Mouse (Mus musculus): ENCODE results near the gene Schip1. TPM values are rescaled to one million over a fixed set of nuclear protein-coding genes. Genes with fewer than 3 reads are reported as not detected.
A peak's percentile ranks its signal among the peaks of the same experiment; 100 is the strongest.

Gene Schip1
- polyA plus RNA-seq, 1 experiment from 2014 or later: 65.8 TPM

- 39% methylated on average over 10 of the region's 10 CpGs for WGBS
- H3K4me2 ChIP-seq: peak overlapping the region; percentile 35
- H3K27me3 ChIP-seq: no peaks in the 10 kb centered on the region
- H3K4me3 ChIP-seq: no peak overlapping the region
- H3K9ac ChIP-seq: no peak overlapping the region
- no peaks in the 10 kb centered on the region for H3K9me3 ChIP-seq (replicated peaks)
- ATAC-seq (replicated peaks; ENCODE audit: insufficient number of reproducible peaks, insufficient read depth, low FRiP score, low read depth): no peak
- peak overlapping the region; percentile 13 for H3K27ac ChIP-seq
- no peaks in the 10 kb centered on the region for H3K36me3 ChIP-seq
- peaks cover 27% of the 10 kb centered on the region for H3K4me1 ChIP-seq (replicated peaks)
Observed at GRCm38 (mm10) chr3:68575636-68576340, 511.2 kb downstream of the Schip1 start.

- Histone ChIP-seq H3K4me1 (replicated peaks) (peaks cover 28% of the 10 kb centered on the region), H3K9me3 (replicated peaks) (no peaks in the 10 kb centered on the region), H3K36me3 (no peaks in the 10 kb centered on the region), H3K4me2 (peak overlapping the region; percentile 35), H3K4me3 (no peak overlapping the region), H3K27me3 (no peaks in the 10 kb centered on the region), H3K27ac (peak overlapping the region; percentile 13), H3K9ac (peak overlapping the region; percentile 20; the same call in 1 of the 2 replicates)
- WGBS: 13% methylated on average over 7 of the region's 7 CpGs
- ATAC-seq (replicated peaks; ENCODE audit: insufficient number of reproducible peaks, insufficient read depth, low FRiP score, low read depth): peak; percentile 59; the same call in 1 of the 2 replicates
Observed at GRCm38 (mm10) chr3:68576431-68576830, 511.8 kb downstream of the Schip1 start.

GRCm38 (mm10) chr3:68576948-68577347 is 512.3 kb downstream of the Schip1 start:
- Histone ChIP-seq H3K27me3 (no peaks in the 10 kb centered on the region), H3K36me3 (no peaks in the 10 kb centered on the region), H3K4me3 (no peak overlapping the region), H3K4me1 (replicated peaks) (peaks cover 30% of the 10 kb centered on the region), H3K27ac (no peak overlapping the region), H3K9me3 (replicated peaks) (no peaks in the 10 kb centered on the region), H3K4me2 (no peak overlapping the region), H3K9ac (no peak overlapping the region)
- no peak for ATAC-seq (replicated peaks; ENCODE audit: insufficient number of reproducible peaks, insufficient read depth, low FRiP score, low read depth)
- WGBS: 54% methylated on average over 5 of the region's 5 CpGs

- ATAC-seq (replicated peaks; ENCODE audit: insufficient number of reproducible peaks, insufficient read depth, low FRiP score, low read depth): no peak
- Histone ChIP-seq H3K4me2 (no peak overlapping the region), H3K4me1 (replicated peaks) (peaks cover 47% of the 10 kb centered on the region)
Observed at GRCm38 (mm10) chr3:68581591-68581990, 517.0 kb downstream of the Schip1 start.

GRCm38 (mm10) chr3:68582103-68582740 is 517.6 kb downstream of the Schip1 start:
- WGBS: 76% methylated on average over 12 of the region's 12 CpGs
- Histone ChIP-seq H3K4me3 (no peak overlapping the region), H3K9me3 (replicated peaks) (no peaks in the 10 kb centered on the region), H3K9ac (no peak overlapping the region), H3K4me2 (peak overlapping the region; percentile 59; the same call in 1 of the 2 replicates), H3K4me1 (replicated peaks) (peaks cover 47% of the 10 kb centered on the region), H3K36me3 (no peaks in the 10 kb centered on the region), H3K27ac (peak overlapping the region; percentile 92), H3K27me3 (no peaks in the 10 kb centered on the region)
- no peak for ATAC-seq (replicated peaks; ENCODE audit: insufficient number of reproducible peaks, insufficient read depth, low FRiP score, low read depth)

More at GRCm38 (mm10) chr3:68581591-68581990, 517.0 kb downstream of the Schip1 start:
- whole genome bisulfite sequencing: 69% methylated on average over 13 of the region's 13 CpGs
- Histone ChIP-seq H3K4me3 (no peak overlapping the region), H3K9ac (no peak overlapping the region), H3K27ac (no peak overlapping the region), H3K9me3 (replicated peaks) (no peaks in the 10 kb centered on the region), H3K27me3 (no peaks in the 10 kb centered on the region), H3K36me3 (no peaks in the 10 kb centered on the region)

- H3K4me1 ChIP-seq (replicated peaks): peaks cover 56% of the 10 kb centered on the region
Observed at GRCm38 (mm10) chr3:68583031-68583693, 518.6 kb downstream of the Schip1 start.

GRCm38 (mm10) chr3:68583771-68584511 is 519.3 kb downstream of the Schip1 start:
- Histone ChIP-seq H3K4me3 (peak overlapping the region; percentile 28), H3K27ac (peak overlapping the region; percentile 92), H3K9me3 (replicated peaks) (no peaks in the 10 kb centered on the region), H3K4me2 (peak overlapping the region; percentile 59), H3K9ac (peak overlapping the region; percentile 29; the same call in 1 of the 2 replicates), H3K36me3 (no peaks in the 10 kb centered on the region), H3K27me3 (no peaks in the 10 kb centered on the region), H3K4me1 (replicated peaks) (peaks cover 62% of the 10 kb centered on the region)
- WGBS: 32% methylated on average over 14 of the region's 14 CpGs
- peak; percentile 78; the same call in 1 of the 2 replicates for ATAC-seq (replicated peaks; ENCODE audit: insufficient number of reproducible peaks, insufficient read depth, low FRiP score, low read depth)

More at GRCm38 (mm10) chr3:68583031-68583693, 518.6 kb downstream of the Schip1 start:
- WGBS: 11% methylated on average over 14 of the region's 14 CpGs
- no peaks in the 10 kb centered on the region for H3K9me3 ChIP-seq (replicated peaks)
- no peak for ATAC-seq (replicated peaks; ENCODE audit: insufficient number of reproducible peaks, insufficient read depth, low FRiP score, low read depth)
- no peaks in the 10 kb centered on the region for H3K27me3 ChIP-seq
- peak overlapping the region; percentile 28 for H3K4me3 ChIP-seq
- peak overlapping the region; percentile 92 for H3K27ac ChIP-seq
- H3K9ac ChIP-seq: peak overlapping the region; percentile 43; the same call in 1 of the 2 replicates
- no peaks in the 10 kb centered on the region for H3K36me3 ChIP-seq
- peak overlapping the region; percentile 59 for H3K4me2 ChIP-seq

GRCm38 (mm10) chr3:68585213-68585612 is 520.6 kb downstream of the Schip1 start:
- Histone ChIP-seq H3K36me3 (no peaks in the 10 kb centered on the region), H3K9me3 (replicated peaks) (no peaks in the 10 kb centered on the region), H3K4me1 (replicated peaks) (peaks cover 70% of the 10 kb centered on the region), H3K27ac (peak overlapping the region; percentile 92), H3K9ac (no peak overlapping the region), H3K4me3 (no peak overlapping the region), H3K27me3 (no peaks in the 10 kb centered on the region), H3K4me2 (peak overlapping the region; percentile 39)
- 72% methylated on average over 4 of the region's 4 CpGs for WGBS
- ATAC-seq (replicated peaks; ENCODE audit: insufficient number of reproducible peaks, insufficient read depth, low FRiP score, low read depth): no peak

GRCm38 (mm10) chr3:68586646-68587064 is 522.1 kb downstream of the Schip1 start:
- H3K9me3 ChIP-seq (replicated peaks): no peaks in the 10 kb centered on the region
- peak overlapping the region; percentile 56 for H3K27ac ChIP-seq
- no peak for ATAC-seq (replicated peaks; ENCODE audit: insufficient number of reproducible peaks, insufficient read depth, low FRiP score, low read depth)
- H3K9ac ChIP-seq: peak overlapping the region; percentile 7
- WGBS: 26% methylated on average over 9 of the region's 9 CpGs
- H3K4me2 ChIP-seq: peak overlapping the region; percentile 28; the same call in 1 of the 2 replicates
- no peaks in the 10 kb centered on the region for H3K36me3 ChIP-seq
- H3K4me1 ChIP-seq (replicated peaks): peaks cover 75% of the 10 kb centered on the region
- no peak overlapping the region for H3K4me3 ChIP-seq
- no peaks in the 10 kb centered on the region for H3K27me3 ChIP-seq

- Histone ChIP-seq H3K4me2 (no peak overlapping the region), H3K9ac (no peak overlapping the region), H3K27ac (peak overlapping the region; percentile 56), H3K4me1 (replicated peaks) (peaks cover 67% of the 10 kb centered on the region), H3K9me3 (replicated peaks) (no peaks in the 10 kb centered on the region), H3K4me3 (no peak overlapping the region), H3K36me3 (no peaks in the 10 kb centered on the region), H3K27me3 (no peaks in the 10 kb centered on the region)
- no peak for ATAC-seq (replicated peaks; ENCODE audit: insufficient number of reproducible peaks, insufficient read depth, low FRiP score, low read depth)
- 56% methylated on average over 10 of the region's 10 CpGs for WGBS
Observed at GRCm38 (mm10) chr3:68587567-68588245, 523.1 kb downstream of the Schip1 start.
